Mouse (Mus musculus) myocyte (in vitro differentiated cells): Measurements from ENCODE around the gene Rccd1.

Experiments
- E2F4 ChIP-seq: IDR thresholded peaks from one replicate; pipeline ENCODE4 v1.6.1; 2011; ENCODE audit warnings: mild to moderate bottlenecking, control low read depth, moderate library complexity; ENCODE audit not compliant: insufficient read depth
- POLR2A ChIP-seq: IDR thresholded peaks from one replicate; pipeline ENCODE4 v1.6.1; 2011; ENCODE audit warnings: low read depth, mild to moderate bottlenecking, control low read depth, moderate library complexity; ENCODE audit not compliant: insufficient read length
- POLR2AphosphoS2 ChIP-seq: IDR thresholded peaks from one replicate; pipeline ENCODE4 v1.6.1; 2011; ENCODE audit warnings: low read depth, control low read depth; ENCODE audit not compliant: insufficient read length
- USF1 ChIP-seq: IDR thresholded peaks from one replicate; pipeline ENCODE4 v1.6.1; 2011; ENCODE audit warnings: low read depth, mild to moderate bottlenecking, control low read depth, moderate library complexity

DNA sequence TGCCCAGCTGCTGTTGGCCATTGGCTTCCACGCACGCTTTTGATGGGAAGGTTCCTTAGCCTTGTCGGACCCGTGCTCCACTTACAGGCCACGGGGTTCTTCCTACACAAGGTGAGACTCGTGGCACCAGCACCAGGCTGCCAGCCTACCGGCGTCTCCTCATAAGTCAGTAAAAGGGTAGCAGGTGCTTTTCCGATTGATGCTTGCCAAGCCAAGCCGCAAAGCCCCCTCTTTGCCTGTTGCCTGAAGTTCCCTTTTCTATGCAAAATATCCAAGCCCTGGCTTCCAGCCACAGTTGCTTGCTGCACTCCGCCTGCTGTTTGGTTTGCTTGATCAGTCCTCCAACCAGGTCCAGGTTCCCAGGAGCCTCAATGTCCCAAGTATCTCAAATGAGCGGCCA lies 49.6 kb upstream of the Rccd1 start:
- TF ChIP-seq USF1: no peak
- TF ChIP-seq E2F4: no peak
- no peak for TF ChIP-seq POLR2A
- TF ChIP-seq POLR2AphosphoS2: no peak
